Mouse (Mus musculus): ENCODE results near the gene Acyp1.
"Not testable (repeated sequence)": the region's sequence is repeated elsewhere in the genome, so short reads cannot be mapped to it uniquely, and the experiment has no call there.

Gene Acyp1

DNA sequence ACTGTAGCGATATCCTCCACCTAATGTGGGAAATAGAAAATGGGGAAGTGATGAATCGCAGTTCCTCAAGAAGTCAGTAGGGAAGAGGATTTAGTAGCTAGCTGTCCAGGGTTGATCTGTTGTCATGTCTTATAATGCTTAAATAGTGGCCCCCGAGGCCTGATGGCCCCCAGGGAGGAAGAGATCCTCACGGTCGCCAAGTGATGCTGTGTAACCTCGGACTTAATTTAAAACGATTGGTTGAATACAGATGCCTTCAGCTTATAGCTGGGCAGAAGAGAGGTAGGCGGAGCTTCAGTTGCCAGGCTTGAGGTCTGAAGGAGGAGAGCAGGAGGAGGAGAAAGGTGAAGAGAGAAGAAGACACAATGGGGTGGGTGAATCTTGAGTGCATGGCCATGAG lies 3.9 kb downstream of the Acyp1 start:
- no peak for DNase-seq (ENCODE audit: low read depth, low spot score)

DNA sequence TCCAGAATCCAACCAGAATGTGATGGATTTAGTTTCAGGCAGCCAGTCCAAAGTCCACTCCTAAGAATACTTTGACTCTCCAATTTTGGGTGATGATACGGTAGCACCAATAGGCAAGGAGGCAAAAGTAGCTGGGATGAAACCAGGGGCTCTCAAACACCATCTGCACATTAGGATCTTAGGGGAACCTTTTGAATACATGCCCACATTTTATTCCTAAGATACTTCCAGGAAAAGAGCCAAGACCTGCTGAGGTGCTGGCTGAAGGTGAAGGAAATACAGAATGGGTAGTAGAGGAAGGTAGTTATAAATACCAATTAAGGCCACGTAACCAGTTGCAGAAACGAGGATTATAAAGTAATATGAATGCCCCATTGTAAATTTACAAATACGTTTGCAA lies 6.5 kb downstream of the Acyp1 start:
- not testable (repeated sequence) for DNase-seq (ENCODE audit: low read depth, low spot score)

DNA sequence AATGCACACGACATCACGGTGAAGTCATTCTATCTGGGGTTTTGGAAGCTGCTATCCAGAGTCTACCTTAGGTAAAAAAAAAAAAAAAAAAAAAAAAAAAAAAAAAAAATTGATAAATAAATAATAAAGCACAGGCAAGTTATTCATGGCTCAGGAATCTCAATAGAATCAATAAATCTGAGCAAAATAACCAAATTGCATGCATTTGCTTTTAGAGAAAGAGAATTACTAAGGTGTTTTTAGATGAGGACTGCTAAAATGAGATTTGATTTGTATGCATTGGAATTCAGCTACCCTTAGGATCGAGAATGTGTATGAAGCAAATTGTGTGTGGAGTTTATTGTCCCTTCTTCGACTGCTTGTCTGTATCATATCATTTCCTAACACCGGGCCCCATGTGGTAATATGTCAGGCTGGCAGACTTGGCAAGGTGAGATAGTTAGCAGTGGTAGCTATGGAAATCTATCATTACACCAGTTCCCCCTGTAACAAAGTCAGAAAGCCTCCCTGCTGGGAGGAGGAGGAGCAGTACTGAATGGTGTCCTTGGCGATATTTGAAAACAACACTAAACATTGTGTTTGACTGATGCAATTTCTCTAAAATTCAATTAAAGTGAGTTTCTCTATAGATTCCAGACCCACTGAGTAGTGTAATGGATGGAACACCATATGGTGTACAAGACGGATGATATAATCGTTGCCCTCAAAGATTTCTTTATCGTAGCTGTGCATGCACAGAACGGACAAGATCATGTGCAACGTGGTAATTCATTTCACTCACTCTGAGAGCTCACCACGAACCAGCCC lies 7.2 kb downstream of the Acyp1 start:
- DNase-seq (ENCODE audit: low read depth, low spot score), result no peak

DNA sequence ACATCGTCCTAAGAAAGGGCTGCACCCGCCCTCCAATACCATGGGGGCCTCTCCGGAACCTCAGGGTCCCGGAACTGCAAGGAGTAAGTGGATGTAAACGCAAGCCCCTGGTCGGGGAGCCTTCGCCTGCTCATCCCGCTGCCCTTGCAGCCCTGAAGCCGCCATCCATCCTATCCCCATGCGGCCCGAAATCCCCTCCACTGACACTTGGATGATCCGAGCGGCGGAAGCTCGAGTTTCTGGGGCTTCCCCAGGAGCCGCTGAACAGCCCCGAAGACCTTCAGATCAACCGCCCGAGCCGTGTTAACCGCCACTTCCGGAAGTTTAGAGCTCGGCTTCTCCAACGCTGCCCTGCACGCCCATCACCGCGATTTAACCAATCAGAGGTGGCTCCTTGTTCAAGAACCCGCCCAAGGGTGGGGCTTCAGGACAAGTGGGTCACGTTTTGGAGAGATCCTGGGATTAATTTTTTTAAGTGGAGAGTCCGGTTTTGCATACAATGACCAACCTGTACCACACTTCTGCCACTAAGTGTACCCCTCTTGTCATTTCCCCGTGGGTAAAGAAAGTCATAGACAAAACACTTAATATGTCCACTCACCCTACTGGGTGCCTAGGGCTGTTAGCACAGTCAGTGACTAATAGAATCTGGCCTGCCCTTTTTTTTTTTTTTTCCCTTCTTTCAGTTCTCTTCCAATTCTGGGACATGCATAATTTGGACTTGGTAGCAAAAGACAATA lies 8.0 kb downstream of the Acyp1 start:
- DNase-seq (ENCODE audit: low read depth, low spot score), result peak; percentile 97

DNA sequence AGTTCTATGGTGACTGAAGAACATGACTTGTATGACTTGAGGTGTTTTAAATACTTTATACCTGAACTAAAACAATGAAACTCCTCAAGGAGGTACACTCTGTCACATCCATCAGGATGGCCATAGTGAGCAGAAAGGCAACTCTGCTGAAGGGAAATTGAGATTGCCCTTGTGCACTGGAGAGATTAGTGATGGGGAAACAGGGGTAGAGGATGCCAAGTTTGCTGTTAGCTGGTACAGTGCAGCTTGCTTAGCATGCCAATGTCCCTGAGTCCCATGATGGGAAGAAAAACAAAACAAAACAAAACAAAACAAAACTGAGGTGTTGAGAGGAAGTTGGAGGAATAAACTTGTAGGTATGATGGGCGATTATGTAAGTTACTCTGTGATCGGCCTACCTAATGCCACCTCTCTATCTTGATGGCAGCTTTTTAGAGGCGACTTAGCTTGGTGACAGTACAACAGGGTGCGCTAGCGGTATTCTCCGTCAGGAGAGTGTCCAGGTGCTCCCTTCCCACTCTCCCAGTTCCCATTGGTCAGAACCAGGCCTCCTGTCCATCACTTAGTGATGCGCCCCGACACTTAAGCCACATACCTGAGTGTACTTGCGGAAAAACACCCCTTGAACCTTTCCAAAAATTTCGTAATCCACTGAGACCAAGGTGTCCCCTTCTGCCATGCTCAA lies 8.7 kb downstream of the Acyp1 start:
- peak; percentile 23 for DNase-seq (ENCODE audit: low read depth, low spot score)

DNA sequence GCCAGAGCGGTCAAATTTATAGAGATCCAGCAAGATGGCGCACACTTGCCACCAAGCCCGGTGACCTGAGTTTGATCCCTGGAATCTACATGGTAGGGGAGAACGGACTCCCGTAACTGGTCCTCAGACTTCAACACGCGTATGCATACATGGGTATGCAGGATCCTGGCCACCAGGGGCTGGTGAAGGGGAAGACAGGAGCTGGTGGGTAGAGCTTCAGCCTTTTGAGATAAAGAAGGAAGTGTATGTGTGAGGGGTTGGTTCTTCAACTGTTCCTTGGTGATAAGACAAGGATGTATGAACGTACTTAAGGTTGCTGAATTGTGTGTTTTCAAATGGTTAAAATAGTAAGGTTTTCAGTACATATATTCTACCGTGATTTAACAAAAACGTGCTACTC lies 9.3 kb downstream of the Acyp1 start:
- peak; percentile 23 for DNase-seq (ENCODE audit: low read depth, low spot score)

DNA sequence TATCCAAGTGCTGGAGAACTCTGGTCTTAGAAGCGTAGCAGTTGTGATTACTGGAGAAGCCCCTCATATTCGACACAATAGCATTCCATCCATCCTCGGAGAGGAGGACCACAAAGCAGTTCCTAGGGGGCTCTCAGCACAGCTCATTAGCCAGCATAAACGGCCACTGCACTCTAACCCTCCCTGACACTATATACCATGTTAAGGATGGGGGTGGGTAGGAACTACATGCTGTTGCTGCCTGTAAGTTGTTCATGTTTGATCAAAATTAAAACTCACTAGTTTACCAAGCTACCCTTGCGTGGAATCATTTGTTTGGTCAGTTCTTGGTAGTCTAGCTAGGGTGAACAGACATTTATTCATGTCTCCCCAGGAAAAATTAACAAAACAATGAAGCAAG lies 12.0 kb downstream of the Acyp1 start:
- DNase-seq (ENCODE audit: low read depth, low spot score), result no peak

DNA sequence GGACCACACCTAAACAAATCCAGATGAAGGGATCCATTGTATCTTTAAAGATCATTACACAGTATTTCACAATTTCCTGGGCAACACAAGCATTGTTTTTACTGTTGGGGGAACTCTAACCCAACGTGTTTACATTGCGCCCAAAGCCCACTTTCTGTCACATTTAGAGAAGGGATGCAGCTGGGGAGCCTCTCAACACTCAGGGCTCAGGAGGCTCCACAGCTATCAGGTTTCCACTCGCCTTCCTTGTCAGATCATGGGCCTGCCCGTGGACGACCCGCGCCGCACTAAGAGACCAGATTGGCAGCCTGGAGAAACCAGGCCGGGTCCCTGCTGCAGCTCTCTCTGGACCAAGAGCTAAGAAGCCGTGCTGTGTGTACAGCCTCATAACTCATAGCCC lies 14.7 kb downstream of the Acyp1 start:
- peak; percentile 25 for DNase-seq (ENCODE audit: low read depth, low spot score)

DNA sequence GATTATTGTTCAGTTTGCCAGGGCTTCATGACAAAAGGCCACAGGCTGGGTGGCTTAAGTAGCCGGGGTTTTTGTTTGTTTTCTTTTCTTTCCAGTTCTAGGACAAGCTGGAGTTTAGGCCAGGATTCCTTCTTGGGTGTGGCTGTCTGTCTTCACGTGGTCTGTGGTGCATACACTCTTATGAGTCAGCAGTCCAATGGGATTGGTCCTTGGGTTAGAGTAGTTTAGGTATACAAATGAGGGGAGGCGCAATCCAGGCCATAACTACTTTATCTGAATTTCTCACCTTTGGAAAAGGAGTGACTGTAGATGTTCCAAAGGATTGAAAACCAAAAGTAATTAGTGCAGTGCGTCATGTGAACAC lies 16.4 kb downstream of the Acyp1 start:
- peak; percentile 93 for DNase-seq (ENCODE audit: low read depth, low spot score)

DNA sequence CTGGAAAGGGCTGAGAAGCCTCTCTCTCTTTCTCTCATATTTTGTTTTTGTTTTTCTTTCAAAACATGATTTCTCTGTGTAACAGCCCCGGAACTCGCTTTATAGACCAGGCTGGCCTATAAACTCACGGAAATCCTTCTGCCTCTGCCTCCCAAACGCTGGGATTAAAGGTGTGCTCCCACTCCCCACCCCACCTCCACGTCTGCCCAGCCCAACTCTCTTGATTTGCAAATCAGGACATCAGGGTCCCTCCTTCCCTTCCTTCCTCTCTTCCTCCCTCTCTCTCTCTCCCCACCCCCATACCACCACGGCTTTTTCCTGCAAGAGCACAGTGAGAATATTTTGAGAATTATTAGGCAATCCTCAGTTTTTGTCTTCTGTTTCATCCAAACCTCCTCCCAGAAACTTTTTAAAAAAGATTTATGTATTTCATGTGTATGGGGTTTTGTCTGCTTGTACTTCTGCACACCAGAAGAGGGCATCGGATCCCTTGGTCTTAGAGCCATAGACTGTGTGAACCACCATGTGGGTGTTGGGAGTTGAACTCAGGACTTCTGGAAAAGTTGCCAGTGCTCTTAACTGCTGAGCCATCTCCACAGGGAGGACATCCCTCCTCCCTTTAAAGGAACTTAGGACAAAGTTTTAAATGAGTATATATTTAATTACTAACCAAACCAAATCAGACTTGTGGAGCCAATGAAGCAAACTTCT lies 17.0 kb downstream of the Acyp1 start:
- DNase-seq (ENCODE audit: low read depth, low spot score), result peak; percentile 86

DNA sequence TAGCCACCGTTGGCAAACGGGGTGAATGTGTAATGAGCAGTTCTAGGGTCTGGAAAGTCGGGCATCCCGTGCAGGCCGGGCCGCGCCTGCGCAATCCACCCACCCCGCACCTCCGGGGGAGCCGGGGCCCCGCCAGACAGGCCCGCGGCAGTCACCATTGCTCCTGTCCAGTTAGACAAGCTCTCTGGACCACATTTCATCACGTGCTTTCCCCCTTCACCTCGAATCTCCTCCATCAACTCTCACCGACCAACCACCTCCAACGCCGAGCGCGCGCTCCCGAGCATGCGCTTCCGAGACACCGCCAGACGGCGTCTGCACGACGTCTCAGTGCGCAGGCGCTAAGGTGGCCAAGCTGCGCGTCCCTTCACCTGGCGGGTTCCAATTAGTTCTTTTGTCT lies 17.9 kb downstream of the Acyp1 start, which contains the start of gene Mlh3:
TSS of gene Mlh3 (minus strand) at position 281 of the 400 bp plus-strand sequence.
- DNase-seq (ENCODE audit: low read depth, low spot score), result peak; percentile 95

DNA sequence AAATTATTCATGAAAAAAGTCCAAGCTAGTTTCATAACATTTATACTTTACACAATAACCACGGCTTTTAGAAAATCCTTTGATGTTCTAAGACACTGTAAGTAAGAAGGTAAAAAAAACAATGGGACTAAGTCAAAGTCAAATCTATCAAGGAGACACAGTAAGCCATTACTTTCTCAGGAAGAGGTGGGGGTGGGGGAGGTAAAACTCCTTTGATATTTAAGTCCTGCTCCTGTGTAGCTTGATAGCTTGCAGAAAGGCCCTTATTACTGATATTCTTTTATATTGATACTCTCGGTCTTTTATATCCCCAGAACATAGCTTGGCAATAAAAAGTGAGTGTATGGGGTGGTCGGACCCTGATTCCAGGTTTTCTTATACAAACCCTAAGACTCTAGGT lies 18.4 kb downstream of the Acyp1 start:
- peak; percentile 60 for DNase-seq (ENCODE audit: low read depth, low spot score)

DNA sequence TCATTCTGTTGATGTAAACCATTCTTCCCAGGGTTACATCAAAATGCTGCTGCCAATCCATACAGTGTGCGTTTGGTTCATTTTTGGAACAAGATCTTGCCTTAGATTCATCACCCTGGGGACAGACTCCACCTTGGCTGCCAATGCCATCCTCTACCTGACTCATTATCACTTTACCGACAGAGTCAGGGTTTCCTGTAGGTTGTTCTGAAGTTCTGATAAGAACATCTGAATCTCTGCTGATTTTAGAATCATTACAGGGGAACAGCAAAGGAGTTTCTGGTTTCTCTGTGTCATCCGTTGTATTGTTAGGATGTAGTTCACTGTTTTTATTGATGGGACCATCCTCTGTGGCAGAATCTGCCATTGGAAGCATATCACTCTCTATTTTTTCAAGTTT lies 22.0 kb downstream of the Acyp1 start:
- no peak for DNase-seq (ENCODE audit: low read depth, low spot score)

DNA sequence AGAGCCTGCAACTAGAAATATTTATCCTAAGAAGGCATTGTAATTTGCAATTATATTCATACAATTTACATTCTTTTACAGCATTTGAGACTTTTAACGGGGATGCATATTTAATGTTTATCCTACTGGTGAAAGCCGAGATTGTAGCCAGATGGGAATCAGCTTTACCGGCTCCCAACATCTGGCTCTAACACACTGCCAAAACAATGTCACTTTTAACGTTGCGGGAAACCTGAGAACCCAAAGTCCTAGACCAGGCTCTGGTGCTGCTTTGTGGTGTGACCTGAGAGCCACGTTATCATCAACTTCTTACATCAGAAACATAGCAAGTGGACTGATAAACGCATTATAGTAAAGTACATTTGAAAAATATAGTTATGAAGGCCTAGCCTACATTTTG lies 23.3 kb downstream of the Acyp1 start:
- no peak for DNase-seq (ENCODE audit: low read depth, low spot score)

DNA sequence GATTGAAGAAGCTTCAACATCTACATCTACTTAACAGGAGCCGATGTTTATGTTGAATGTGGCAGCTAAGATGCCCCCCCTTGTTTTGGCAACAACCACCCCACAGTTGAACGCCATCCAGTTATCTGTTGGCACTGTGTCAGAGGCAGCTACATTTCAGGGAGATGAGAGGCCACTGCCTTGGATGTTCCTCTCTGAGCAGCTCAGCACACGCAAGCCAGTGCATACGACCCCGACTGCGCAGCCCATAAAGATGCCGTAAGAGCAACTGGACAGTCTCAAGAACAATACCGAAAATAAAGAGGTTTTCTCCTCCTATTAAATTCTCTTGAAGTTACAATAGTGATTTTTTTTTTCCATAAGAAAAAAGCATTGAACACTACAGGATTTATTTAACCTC lies 23.7 kb downstream of the Acyp1 start:
- DNase-seq (ENCODE audit: low read depth, low spot score), result no peak

DNA sequence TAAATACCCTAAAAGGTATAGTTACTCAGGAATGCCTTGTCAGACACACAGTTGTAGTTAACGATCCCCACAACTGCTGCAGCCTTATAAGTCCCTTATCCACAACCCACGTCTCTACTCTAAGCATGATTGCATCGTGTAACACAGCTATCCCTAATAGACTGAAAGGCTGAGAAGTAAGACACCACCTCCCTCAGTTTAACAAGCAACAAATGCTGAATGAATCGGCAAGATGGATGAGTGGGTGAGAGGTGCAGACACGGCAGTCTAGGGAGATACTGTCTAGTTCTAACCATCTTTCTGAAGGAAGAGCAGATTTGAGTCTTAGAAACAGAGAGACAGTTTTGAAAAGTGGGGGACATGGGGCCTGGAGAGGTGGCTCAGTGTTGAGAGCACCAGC lies 25.0 kb downstream of the Acyp1 start:
- DNase-seq (ENCODE audit: low read depth, low spot score), result no peak

DNA sequence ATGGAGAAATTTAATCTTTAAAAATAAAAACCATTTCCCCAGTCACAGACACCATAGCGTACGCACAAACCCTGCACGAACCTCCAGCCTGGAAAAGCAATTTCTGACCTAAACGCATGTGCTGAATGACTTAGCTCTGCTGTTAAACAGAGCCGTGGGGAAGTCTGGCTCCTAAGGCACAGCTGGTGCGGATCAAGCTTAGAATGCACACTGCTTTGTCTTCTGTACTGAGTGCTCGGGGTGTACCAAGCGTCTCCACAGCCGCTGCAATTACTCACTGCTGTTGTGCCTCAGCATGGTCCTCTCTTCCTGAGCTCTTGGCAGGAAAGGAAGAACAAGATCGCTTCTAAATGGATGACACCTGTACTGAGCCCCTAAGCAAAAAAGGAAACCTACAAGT lies 25.7 kb downstream of the Acyp1 start:
- no peak for DNase-seq (ENCODE audit: low read depth, low spot score)

DNA sequence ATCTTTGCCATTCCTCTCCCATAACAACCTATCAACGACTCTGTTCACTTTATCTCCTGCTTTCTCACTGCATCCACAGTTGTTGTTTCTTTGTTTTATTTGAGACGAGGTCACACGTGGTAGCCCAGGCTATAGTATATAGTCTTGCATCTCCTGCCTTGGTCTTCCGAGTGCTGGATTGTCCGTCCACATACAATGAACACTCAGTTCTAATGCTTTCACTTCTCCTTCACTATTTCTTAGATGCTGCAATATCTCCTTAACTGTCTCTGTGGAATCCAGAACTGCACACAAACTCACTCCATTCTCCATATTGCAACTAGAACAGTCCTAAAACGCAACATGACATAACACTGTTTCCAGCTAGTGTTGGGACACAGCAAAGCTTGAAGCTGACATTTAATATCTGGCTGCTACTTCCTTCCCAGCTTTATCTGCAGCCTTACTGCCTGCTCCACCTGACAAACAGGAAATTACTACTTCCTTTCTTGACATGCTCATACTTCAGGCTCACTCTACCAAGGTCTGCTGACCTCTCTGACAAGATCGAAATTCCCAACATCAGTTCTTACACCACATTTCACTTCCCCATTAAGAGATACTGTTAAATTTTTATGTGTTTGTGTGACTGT lies 31.1 kb downstream of the Acyp1 start:
- DNase-seq (ENCODE audit: low read depth, low spot score), result no peak

DNA sequence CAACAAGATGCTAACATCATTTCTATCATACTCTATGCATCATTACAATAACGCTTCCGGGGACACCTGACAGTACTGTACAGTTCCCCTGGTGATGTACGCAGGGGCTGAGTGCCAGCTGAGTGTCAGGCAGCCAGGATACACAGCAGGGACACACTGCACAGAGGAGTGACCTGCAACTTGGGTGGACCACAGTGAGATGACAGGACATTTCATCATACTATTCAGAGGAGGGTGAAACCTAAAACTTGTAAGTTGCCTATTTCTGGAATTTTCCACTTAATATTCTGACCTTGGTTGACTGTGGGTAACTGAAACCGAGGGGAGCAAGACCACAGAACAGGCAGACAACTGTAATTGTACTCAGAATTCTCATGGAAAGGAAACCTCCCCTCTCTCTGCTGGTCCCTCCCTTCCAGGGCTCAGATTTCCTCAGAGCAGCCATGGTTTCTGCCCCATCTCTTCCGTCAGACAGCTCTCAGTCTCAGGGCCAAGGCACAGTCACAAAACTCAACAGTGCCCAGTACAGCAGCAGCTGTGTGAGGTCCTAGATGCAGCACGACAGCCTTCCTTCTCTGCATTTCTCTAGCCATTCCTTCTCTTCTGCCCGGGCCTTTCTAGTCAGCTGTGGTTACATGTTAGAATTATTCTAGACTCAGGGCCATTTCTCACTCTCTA lies 32.0 kb downstream of the Acyp1 start:
- no peak for DNase-seq (ENCODE audit: low read depth, low spot score)

DNA sequence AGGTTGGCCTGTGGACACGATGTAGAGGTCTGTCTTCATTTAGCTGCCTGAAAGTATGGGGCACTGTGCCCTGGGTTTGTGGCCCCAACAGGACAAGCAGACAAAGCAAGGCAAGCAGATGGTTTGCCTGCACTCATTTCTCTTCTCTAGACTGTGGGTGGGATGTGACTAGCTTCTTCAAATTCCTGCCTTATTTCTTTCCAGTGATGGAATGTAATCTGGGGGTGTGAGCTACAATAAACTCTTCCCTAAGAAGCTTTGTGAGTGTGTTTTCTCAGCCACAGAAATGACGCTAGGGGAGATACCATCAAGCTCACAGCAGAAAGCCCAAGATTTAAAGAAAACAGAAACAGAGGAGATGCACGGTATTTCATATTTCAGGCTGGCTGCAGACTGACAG lies 36.2 kb downstream of the Acyp1 start:
- no peak for DNase-seq (ENCODE audit: low read depth, low spot score)

DNA sequence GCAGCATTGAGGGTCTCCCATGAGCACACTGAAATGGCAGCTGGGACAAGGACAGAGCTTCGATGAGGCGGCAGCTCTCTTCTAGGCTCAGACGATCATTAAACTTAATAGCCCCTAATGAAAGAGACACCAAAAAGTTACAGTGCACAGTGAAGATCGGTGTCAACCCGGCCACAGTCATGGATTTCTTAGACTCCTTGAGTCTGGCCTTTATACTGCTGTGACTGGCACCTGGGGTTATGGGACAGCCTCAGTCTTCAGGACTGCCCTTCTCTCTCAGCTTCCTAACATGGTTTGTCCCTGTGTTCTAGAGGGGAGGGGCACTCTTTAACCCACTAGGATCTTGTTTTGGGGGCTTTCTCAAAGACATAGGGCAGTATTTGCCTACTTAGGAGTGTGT lies 50.7 kb downstream of the Acyp1 start:
- no peak for DNase-seq (ENCODE audit: low read depth, low spot score)
